Mouse (Mus musculus) hindbrain, embryonic 12.5 days (tissue): Measurements from ENCODE around the gene Sh3yl1. TPM values are rescaled to one million over a fixed set of nuclear protein-coding genes. Genes with fewer than 3 reads are reported as not detected.
A peak's percentile ranks its signal among the peaks of the same experiment; 100 is the strongest.

ENCODE experiments used
- ATAC-seq: fragments of 200-750 bp; cut with Nextera tagmentation; 2 replicates; pipeline ENCODE4 v1.8.0; 2017; ENCODE audit warnings: moderate TSS enrichment; ENCODE audit not compliant: low FRiP score
- H3K27ac ChIP-seq: fragments of 300-500 bp; sonication (generic); 2 replicates; pipeline ENCODE4 v1.5.1; 2016; ENCODE audit warnings: mild to moderate bottlenecking
- H3K27me3 ChIP-seq: fragments of 300-500 bp; sonication (generic); 2 replicates; pipeline ENCODE4 v1.6.1; 2016; ENCODE audit warnings: mild to moderate bottlenecking
- H3K36me3 ChIP-seq: fragments of 300-500 bp; sonication (generic); 2 replicates; pipeline ENCODE4 v1.6.1; 2016; ENCODE audit warnings: mild to moderate bottlenecking
- H3K4me1 ChIP-seq: fragments of 300-500 bp; sonication (generic); 2 replicates; pipeline ENCODE4 v1.6.1; 2016
- H3K4me2 ChIP-seq: fragments of 300-500 bp; sonication (generic); replicated peaks from 2 replicates; pipeline ENCODE4 v1.6.1; 2016; ENCODE audit warnings: mild to moderate bottlenecking
- H3K4me3 ChIP-seq: fragments of 300-500 bp; sonication (generic); 2 replicates; pipeline ENCODE4 v1.5.1; 2016; ENCODE audit warnings: mild to moderate bottlenecking
- H3K9ac ChIP-seq: fragments of 300-500 bp; sonication (generic); 2 replicates; pipeline ENCODE4 v1.6.1; 2016; ENCODE audit warnings: mild to moderate bottlenecking, moderate library complexity
- H3K9me3 ChIP-seq: fragments of 300-500 bp; sonication (generic); replicated peaks from 2 replicates; pipeline ENCODE4 v1.6.1; 2016; ENCODE audit warnings: mild to moderate bottlenecking
- WGBS: fragments of 180-500 bp; shearing (Covaris S2); methylation state at CpG from one replicate; pipeline ENCODE4 v1.1.7; 2016; 5-methylcytosine and 5-hydroxymethylcytosine counted together
- polyA plus RNA-seq: library from polyadenylated mRNA; unstranded; fragments of >200 nt; fragmentation: Nextera tagmentation; extraction: Ambion mirVana; gene quantifications from 2 replicates; pipeline ENCODE4 v1.2.1, GENCODE M21; 2016

Sh3yl1 gene
- 33.1 and 39.1 TPM in 2 replicates for polyA plus RNA-seq

GRCm38 (mm10) chr12:30911261-30912047 lies at the start of gene Sh3yl1, which contains the start of gene Acp1:
Gene Sh3yl1, plus strand, starts transcription at chr12:30911668.
Gene Acp1, minus strand, starts transcription at chr12:30911589.
- Histone ChIP-seq H3K9ac (peak within 1 kb of the TSS; percentile 85), H3K4me3 (peak within 1 kb of the TSS; percentile 74), H3K27me3 (no peaks in the 10 kb centered on the region), H3K27ac (peak within 1 kb of the TSS; percentile 44), H3K9me3 (no peaks in the 10 kb centered on the region), H3K36me3 (no peaks in the 10 kb centered on the region), H3K4me2 (peak within 1 kb of the TSS; percentile 94), H3K4me1 (peaks cover 13% of the 10 kb centered on the region)
- ATAC-seq = peak; percentile 98
- WGBS = under 1% methylated on average over 52 of the region's 52 CpGs

GRCm38 (mm10) chr12:30864347-30864746 lies 47.1 kb upstream of the Sh3yl1 start:
- H3K4me2 ChIP-seq = no peak overlapping the region
- H3K27me3 ChIP-seq = no peaks in the 10 kb centered on the region
- no peaks in the 10 kb centered on the region for H3K36me3 ChIP-seq
- 61% methylated on average over 2 of the region's 2 CpGs for WGBS
- no peaks in the 10 kb centered on the region for H3K9me3 ChIP-seq
- ATAC-seq = no peak
- H3K4me3 ChIP-seq = no peak overlapping the region
- H3K27ac ChIP-seq = no peak overlapping the region
- H3K4me1 ChIP-seq = no peaks in the 10 kb centered on the region
- H3K9ac ChIP-seq = no peak overlapping the region

- no peaks in the 10 kb centered on the region for H3K4me1 ChIP-seq
- H3K27ac ChIP-seq = no peak overlapping the region
- no peak for ATAC-seq
- no peak overlapping the region for H3K4me3 ChIP-seq
- no peaks in the 10 kb centered on the region for H3K9me3 ChIP-seq
- no peak overlapping the region for H3K4me2 ChIP-seq
- WGBS = 85% methylated on average over 4 of the region's 4 CpGs
- no peaks in the 10 kb centered on the region for H3K27me3 ChIP-seq
- H3K9ac ChIP-seq = no peak overlapping the region
- no peaks in the 10 kb centered on the region for H3K36me3 ChIP-seq
These were observed 45.7 kb upstream of the Sh3yl1 start for GRCm38 (mm10) chr12:30865781-30866180.

- Histone ChIP-seq H3K27me3 (peaks cover 27% of the 10 kb centered on the region), H3K4me2 (no peak overlapping the region), H3K27ac (no peak overlapping the region), H3K9me3 (no peaks in the 10 kb centered on the region), H3K4me1 (peaks cover 7% of the 10 kb centered on the region), H3K9ac (no peak overlapping the region), H3K4me3 (no peak overlapping the region), H3K36me3 (no peaks in the 10 kb centered on the region)
- ATAC-seq = no peak
- WGBS = 66% methylated on average over 6 of the region's 6 CpGs
These were observed 32.0 kb upstream of the Sh3yl1 start for GRCm38 (mm10) chr12:30879447-30879846.

- no peak overlapping the region for H3K9ac ChIP-seq
- 17% methylated on average over 4 of the region's 4 CpGs for WGBS
- peak; percentile 40; the same call in 1 of the 2 replicates for ATAC-seq
- H3K27ac ChIP-seq = no peak overlapping the region
- peak overlapping the region; percentile 100 for H3K4me2 ChIP-seq
- H3K36me3 ChIP-seq = no peaks in the 10 kb centered on the region
- peak overlapping the region; percentile 53 for H3K4me3 ChIP-seq
- H3K4me1 ChIP-seq = peaks cover 14% of the 10 kb centered on the region
- H3K27me3 ChIP-seq = peaks cover 47% of the 10 kb centered on the region
- H3K9me3 ChIP-seq = no peaks in the 10 kb centered on the region
These were observed 27.9 kb upstream of the Sh3yl1 start for GRCm38 (mm10) chr12:30883592-30883985.

GRCm38 (mm10) chr12:30883986-30884621 lies 27.4 kb upstream of the Sh3yl1 start, which contains the start of gene Alkal2:
Gene Alkal2, plus strand, starts transcription at chr12:30884322.
- WGBS = under 1% methylated on average over 51 of the region's 58 CpGs
- H3K27me3 ChIP-seq = peaks cover 47% of the 10 kb centered on the region
- H3K4me2 ChIP-seq = peak within 1 kb of the TSS; percentile 100
- ATAC-seq = peak; percentile 77; the same call in 1 of the 2 replicates
- H3K36me3 ChIP-seq = no peaks in the 10 kb centered on the region
- peaks cover 14% of the 10 kb centered on the region for H3K4me1 ChIP-seq
- no peaks in the 10 kb centered on the region for H3K9me3 ChIP-seq
- H3K4me3 ChIP-seq = peak within 1 kb of the TSS; percentile 53
- peak within 1 kb of the TSS; percentile 57 for H3K9ac ChIP-seq
- no peak within 1 kb of the TSS for H3K27ac ChIP-seq

GRCm38 (mm10) chr12:30884622-30885230 lies 26.7 kb upstream of the Sh3yl1 start:
- Histone ChIP-seq H3K4me1 (peaks cover 14% of the 10 kb centered on the region), H3K4me2 (peak overlapping the region; percentile 100), H3K9me3 (no peaks in the 10 kb centered on the region), H3K27ac (no peak overlapping the region), H3K27me3 (peaks cover 47% of the 10 kb centered on the region), H3K36me3 (no peaks in the 10 kb centered on the region), H3K9ac (peak overlapping the region; percentile 57), H3K4me3 (peak overlapping the region; percentile 53)
- 8% methylated on average over 39 of the region's 39 CpGs for WGBS
- ATAC-seq = peak; percentile 58; the same call in 1 of the 2 replicates

- WGBS = 73% methylated on average over 6 of the region's 6 CpGs
- no peak overlapping the region for H3K4me3 ChIP-seq
- no peak overlapping the region for H3K4me2 ChIP-seq
- peaks cover 14% of the 10 kb centered on the region for H3K4me1 ChIP-seq
- no peak overlapping the region for H3K27ac ChIP-seq
- ATAC-seq = no peak
- no peak overlapping the region for H3K9ac ChIP-seq
- H3K27me3 ChIP-seq = peaks cover 47% of the 10 kb centered on the region
- H3K9me3 ChIP-seq = no peaks in the 10 kb centered on the region
- no peaks in the 10 kb centered on the region for H3K36me3 ChIP-seq
These were observed 25.6 kb upstream of the Sh3yl1 start for GRCm38 (mm10) chr12:30885891-30886290.

GRCm38 (mm10) chr12:30888003-30888402 lies 23.5 kb upstream of the Sh3yl1 start:
- 90% methylated on average over 4 of the region's 4 CpGs for WGBS
- H3K4me3 ChIP-seq = no peak overlapping the region

GRCm38 (mm10) chr12:30890067-30890466 lies 21.4 kb upstream of the Sh3yl1 start:
- 39% methylated on average over 5 of the region's 5 CpGs for WGBS
- Histone ChIP-seq H3K36me3 (peaks cover 6% of the 10 kb centered on the region), H3K4me3 (no peak overlapping the region), H3K27me3 (peaks cover 14% of the 10 kb centered on the region), H3K4me1 (peaks cover under 1% of the 10 kb centered on the region; the same call in 1 of the 2 replicates), H3K9ac (no peak overlapping the region), H3K4me2 (no peak overlapping the region), H3K9me3 (no peaks in the 10 kb centered on the region), H3K27ac (no peak overlapping the region)
- ATAC-seq = no peak

More at GRCm38 (mm10) chr12:30888003-30888402, 23.5 kb upstream of the Sh3yl1 start:
- ATAC-seq = no peak
- H3K36me3 ChIP-seq = no peaks in the 10 kb centered on the region
- H3K4me2 ChIP-seq = no peak overlapping the region
- no peaks in the 10 kb centered on the region for H3K9me3 ChIP-seq
- H3K27ac ChIP-seq = no peak overlapping the region
- H3K4me1 ChIP-seq = peaks cover 14% of the 10 kb centered on the region
- H3K9ac ChIP-seq = no peak overlapping the region
- peaks cover 34% of the 10 kb centered on the region for H3K27me3 ChIP-seq

GRCm38 (mm10) chr12:30891438-30891837 lies 20.0 kb upstream of the Sh3yl1 start:
- Histone ChIP-seq H3K9me3 (no peaks in the 10 kb centered on the region), H3K4me1 (no peaks in the 10 kb centered on the region), H3K4me3 (no peak overlapping the region), H3K27me3 (no peaks in the 10 kb centered on the region; the same call in none of the 2 replicates), H3K27ac (no peak overlapping the region), H3K36me3 (peaks cover 6% of the 10 kb centered on the region), H3K4me2 (no peak overlapping the region), H3K9ac (no peak overlapping the region)
- 85% methylated on average over 7 of the region's 7 CpGs for WGBS
- no peak for ATAC-seq

- H3K4me2 ChIP-seq = no peak overlapping the region
- no peaks in the 10 kb centered on the region for H3K27me3 ChIP-seq
- H3K9me3 ChIP-seq = no peaks in the 10 kb centered on the region
- H3K4me1 ChIP-seq = no peaks in the 10 kb centered on the region
- H3K36me3 ChIP-seq = peaks cover 20% of the 10 kb centered on the region
- H3K4me3 ChIP-seq = no peak overlapping the region
- no peak overlapping the region for H3K9ac ChIP-seq
- H3K27ac ChIP-seq = no peak overlapping the region
- WGBS = 93% methylated on average over 4 of the region's 4 CpGs
- ATAC-seq = no peak
These were observed 14.4 kb upstream of the Sh3yl1 start for GRCm38 (mm10) chr12:30897039-30897438.
